In genomic region chr2:105454353-105454752, GRCm38 (mm10) we compare ENCODE assay signal across 20 mouse cellular contexts. TPM values are rescaled to one million over a fixed set of nuclear protein-coding genes. Genes with fewer than 3 reads are reported as not detected.
DNase-seq lines count a peak whose midpoint lies in the region; ATAC-seq lines count a peak whose summit lies in the region.
"Had no signal": no experiment of that assay in that cellular context is flagged by ENCODE, and none has a peak within 500 bp of the region (broad histone marks: within the 10 kb centered on the region; RNA-seq: fewer than 3 reads in every experiment).

No protein-coding gene starts in this region.

- no peaks in the 10 kb centered on the region for H3K36me3 ChIP-seq in heart, embryonic 12.5 days
- H3K36me3 ChIP-seq in heart, embryonic 16.5 days (ENCODE audit: control insufficient read depth, insufficient read depth), result no peaks in the 10 kb centered on the region
- no peaks in the 10 kb centered on the region for H3K36me3 ChIP-seq in neural tube, embryonic 13.5 days
- H3K36me3 ChIP-seq in neural tube, embryonic 15.5 days, result no peaks in the 10 kb centered on the region
- H3K36me3 ChIP-seq: embryonic facial prominence, embryonic 10.5 days; forebrain, embryonic 10.5 days; hindbrain, embryonic 10.5 days; intestine, embryonic 15.5 days had no signal

- intact Hi-C loops in heart, postnatal 10 days (cut with DNase I), result no loop called here

- peak overlapping the region; percentile 57 for H3K27ac ChIP-seq in heart, embryonic 12.5 days (ENCODE audit: poor library complexity, severe bottlenecking)
- peak overlapping the region; percentile 1; the same call in 1 of the 2 replicates for H3K27ac ChIP-seq in heart, embryonic 16.5 days (ENCODE audit: low read length)
- H3K27ac ChIP-seq in neural tube, embryonic 13.5 days (replicated peaks), result peak overlapping the region; percentile 23
- no peak overlapping the region for H3K27ac ChIP-seq in neural tube, embryonic 15.5 days (replicated peaks)
- H3K27ac ChIP-seq: embryonic facial prominence, embryonic 10.5 days; forebrain, embryonic 10.5 days; gastrocnemius, adult 2 months; hindbrain, embryonic 10.5 days; hindbrain, embryonic 14.5 days; intestine, embryonic 15.5 days had no signal

- no peaks in the 10 kb centered on the region for H3K27me3 ChIP-seq in heart, embryonic 12.5 days (replicated peaks)
- no peaks in the 10 kb centered on the region for H3K27me3 ChIP-seq in heart, embryonic 16.5 days (ENCODE audit: control insufficient read depth, insufficient read depth, low read length)
- peaks cover 14% of the 10 kb centered on the region for H3K27me3 ChIP-seq in neural tube, embryonic 13.5 days
- H3K27me3 ChIP-seq in neural tube, embryonic 15.5 days (replicated peaks), result peaks cover 10% of the 10 kb centered on the region
- H3K27me3 ChIP-seq: CH12.LX; intestine, embryonic 15.5 days had no signal

- H3K4me3 ChIP-seq in heart, embryonic 12.5 days, result no peak overlapping the region
- H3K4me3 ChIP-seq in heart, embryonic 16.5 days (ENCODE audit: low read length), result no peak overlapping the region
- no peak overlapping the region for H3K4me3 ChIP-seq in neural tube, embryonic 13.5 days
- H3K4me3 ChIP-seq in neural tube, embryonic 15.5 days (replicated peaks), result no peak overlapping the region
- H3K4me3 ChIP-seq: embryonic facial prominence, embryonic 10.5 days; forebrain, embryonic 10.5 days; gastrocnemius, adult 2 months; hindbrain, embryonic 10.5 days; intestine, embryonic 15.5 days had no signal

- WGBS in heart, embryonic 12.5 days, result 62% methylated on average over 2 of the region's 2 CpGs
- WGBS in heart, embryonic 16.5 days, result 49% methylated on average over 2 of the region's 2 CpGs
- WGBS in neural tube, embryonic 13.5 days, result 28% methylated on average over 2 of the region's 2 CpGs
- WGBS in neural tube, embryonic 15.5 days, result 29% methylated on average over 2 of the region's 2 CpGs

- no peak for ATAC-seq in heart, embryonic 12.5 days (ENCODE audit: insufficient number of reproducible peaks, low FRiP score)
- ATAC-seq in heart, embryonic 16.5 days (replicated peaks; ENCODE audit: extremely low read depth, insufficient read depth, low FRiP score), result no peak
- ATAC-seq in neural tube, embryonic 13.5 days (ENCODE audit: low read depth), result peak; percentile 61
- ATAC-seq in neural tube, embryonic 15.5 days (ENCODE audit: low FRiP score), result no peak
- ATAC-seq: forebrain, embryonic 14.5 days; intestine, embryonic 15.5 days had no signal

- no peaks in the 10 kb centered on the region for H3K4me1 ChIP-seq in heart, embryonic 12.5 days (replicated peaks)
- peaks cover 4% of the 10 kb centered on the region for H3K4me1 ChIP-seq in heart, embryonic 16.5 days (ENCODE audit: control insufficient read depth, insufficient read depth, low read length)
- peaks cover 11% of the 10 kb centered on the region for H3K4me1 ChIP-seq in neural tube, embryonic 13.5 days (replicated peaks)
- H3K4me1 ChIP-seq in neural tube, embryonic 15.5 days, result peaks cover 7% of the 10 kb centered on the region
- H3K4me1 ChIP-seq: embryonic facial prominence, embryonic 10.5 days; intestine, embryonic 15.5 days had no signal

- DNase-seq in heart, adult 9 months (ENCODE audit: low spot score in 2 of 2), result no peak
- no peak for DNase-seq in heart, postnatal 10 days
- DNase-seq: adrenal gland, adult 2 months; adrenal gland, postnatal 25 days; cerebellum, adult 18-20 months; cerebellum, postnatal 10 days; gastrocnemius, adult 2 months; gastrocnemius, postnatal 25 days; kidney, adult 18-20 months had no signal

- H3K9me3 ChIP-seq in heart, embryonic 12.5 days (replicated peaks), result no peaks in the 10 kb centered on the region
- H3K9me3 ChIP-seq in heart, embryonic 16.5 days (replicated peaks; ENCODE audit: control insufficient read depth, low read length), result no peaks in the 10 kb centered on the region
- H3K9me3 ChIP-seq in neural tube, embryonic 13.5 days, result no peaks in the 10 kb centered on the region
- H3K9me3 ChIP-seq in neural tube, embryonic 15.5 days (replicated peaks), result no peaks in the 10 kb centered on the region
- H3K9me3 ChIP-seq: embryonic facial prominence, embryonic 10.5 days; forebrain, embryonic 10.5 days; hindbrain, embryonic 10.5 days; intestine, embryonic 15.5 days had no signal

- H3K9ac ChIP-seq in heart, embryonic 12.5 days, result no peak overlapping the region
- no peak overlapping the region for H3K9ac ChIP-seq in heart, embryonic 16.5 days (ENCODE audit: low read length)
- no peak overlapping the region for H3K9ac ChIP-seq in neural tube, embryonic 13.5 days
- no peak overlapping the region for H3K9ac ChIP-seq in neural tube, embryonic 15.5 days (replicated peaks)
- H3K9ac ChIP-seq: hindbrain, embryonic 14.5 days; intestine, embryonic 15.5 days had no signal

- no peak overlapping the region for H3K4me2 ChIP-seq in heart, embryonic 12.5 days
- no peak overlapping the region for H3K4me2 ChIP-seq in heart, embryonic 16.5 days (ENCODE audit: low read depth, low read length)
- no peak overlapping the region for H3K4me2 ChIP-seq in neural tube, embryonic 13.5 days
- no peak overlapping the region for H3K4me2 ChIP-seq in neural tube, embryonic 15.5 days
- H3K4me2 ChIP-seq: hindbrain, embryonic 14.5 days; intestine, embryonic 15.5 days had no signal

RNA-seq across cellular contexts. Expression of gene Rcn1, which starts 55.2 kb away (rescaled TPM):
- polyA plus RNA-seq in heart, embryonic 12.5 days (2016; fragmentation: Nextera tagmentation; extraction: Ambion mirVana), result 180 and 182 TPM in 2 replicates
- polyA plus RNA-seq in heart, embryonic 16.5 days (2015; fragmentation: Nextera tagmentation; extraction: Ambion mirVana), result 122 and 123 TPM in 2 replicates
- total RNA-seq in heart, postnatal 10 days (2021), result 10 to 100 TPM; 40.5 to 50.9 TPM
- 83.3 and 94.6 TPM in 2 replicates for polyA plus RNA-seq in neural tube, embryonic 13.5 days (2015; fragmentation: Nextera tagmentation; extraction: Ambion mirVana)
- 73.5 and 85.4 TPM in 2 replicates for polyA plus RNA-seq in neural tube, embryonic 15.5 days (2015; fragmentation: Nextera tagmentation; extraction: Ambion mirVana)
